Mouse (Mus musculus): ENCODE data around the gene Asb2. TPM values are rescaled to one million over a fixed set of nuclear protein-coding genes. Genes with fewer than 3 reads are reported as not detected.

The Asb2 gene
- polyA plus RNA-seq, 1 experiment = 48.6 TPM

- DNase-seq (ENCODE audit: low read depth, low spot score) = no peak
- 70% methylated on average over 3 of the region's 3 CpGs for WGBS
Observed at GRCm38 (mm10) chr12:103362336-103362735, 6.5 kb upstream of the Asb2 start.

DNA sequence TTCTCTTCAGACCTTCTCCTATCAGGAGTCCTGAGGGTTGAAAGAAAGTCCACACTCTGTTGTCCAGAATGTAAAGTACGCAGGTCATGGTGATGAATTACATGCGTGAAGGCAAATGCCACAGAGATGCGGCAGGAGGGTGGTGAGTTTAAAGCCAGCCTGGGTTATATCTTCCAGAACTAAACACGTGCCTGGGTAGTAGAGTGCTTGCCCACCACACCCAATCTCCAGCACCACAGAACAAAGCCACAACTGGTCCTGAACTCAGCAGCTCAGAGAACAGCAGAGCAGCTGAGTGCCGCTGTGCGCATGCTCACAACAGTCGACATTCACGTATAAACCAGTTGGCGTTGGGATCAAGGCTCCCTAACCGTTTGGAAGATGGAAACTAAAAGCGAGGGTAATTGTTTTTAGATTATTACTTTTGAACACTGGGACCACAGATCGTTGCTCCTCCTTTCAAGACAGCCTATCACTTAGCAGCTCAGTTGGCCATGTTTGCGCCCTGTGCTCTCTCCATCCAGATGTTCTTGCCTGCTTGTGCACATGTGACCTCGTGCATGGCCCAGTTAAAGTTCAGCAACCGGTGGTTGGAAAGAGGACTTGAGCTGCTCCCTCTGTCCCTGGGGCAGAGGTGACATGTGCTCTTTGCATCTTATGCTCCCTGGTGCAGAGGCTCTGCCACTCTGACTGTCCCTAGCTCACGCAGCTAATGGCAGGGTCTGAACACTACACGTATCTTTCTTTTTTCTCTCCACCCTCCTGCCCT is 5.9 kb upstream of the Asb2 start:
- WGBS = 87% methylated on average over 17 of the region's 17 CpGs
- DNase-seq (ENCODE audit: low read depth, low spot score) = no peak

DNA sequence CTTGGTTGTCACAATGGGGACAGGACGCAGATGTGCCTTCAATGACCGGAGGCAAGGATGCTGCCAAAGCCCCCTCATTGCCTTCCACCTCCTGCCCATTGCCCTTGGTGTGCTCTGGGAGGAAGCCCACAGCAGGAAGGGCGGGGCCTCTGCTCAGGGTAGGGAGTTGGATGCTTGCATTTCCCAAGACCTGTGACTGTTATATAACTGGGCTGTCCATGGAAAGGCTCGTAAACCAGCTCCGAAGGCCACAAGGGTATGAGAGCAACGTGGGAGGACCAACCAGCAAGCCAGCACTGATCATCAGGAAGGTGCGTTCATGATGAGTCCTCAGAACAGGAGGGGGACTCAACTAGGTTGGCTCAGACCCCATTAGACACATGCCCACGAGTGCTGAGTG is 5.0 kb upstream of the Asb2 start:
- 53% methylated on average over 8 of the region's 8 CpGs for WGBS
- DNase-seq (ENCODE audit: low read depth, low spot score) = no peak

DNA sequence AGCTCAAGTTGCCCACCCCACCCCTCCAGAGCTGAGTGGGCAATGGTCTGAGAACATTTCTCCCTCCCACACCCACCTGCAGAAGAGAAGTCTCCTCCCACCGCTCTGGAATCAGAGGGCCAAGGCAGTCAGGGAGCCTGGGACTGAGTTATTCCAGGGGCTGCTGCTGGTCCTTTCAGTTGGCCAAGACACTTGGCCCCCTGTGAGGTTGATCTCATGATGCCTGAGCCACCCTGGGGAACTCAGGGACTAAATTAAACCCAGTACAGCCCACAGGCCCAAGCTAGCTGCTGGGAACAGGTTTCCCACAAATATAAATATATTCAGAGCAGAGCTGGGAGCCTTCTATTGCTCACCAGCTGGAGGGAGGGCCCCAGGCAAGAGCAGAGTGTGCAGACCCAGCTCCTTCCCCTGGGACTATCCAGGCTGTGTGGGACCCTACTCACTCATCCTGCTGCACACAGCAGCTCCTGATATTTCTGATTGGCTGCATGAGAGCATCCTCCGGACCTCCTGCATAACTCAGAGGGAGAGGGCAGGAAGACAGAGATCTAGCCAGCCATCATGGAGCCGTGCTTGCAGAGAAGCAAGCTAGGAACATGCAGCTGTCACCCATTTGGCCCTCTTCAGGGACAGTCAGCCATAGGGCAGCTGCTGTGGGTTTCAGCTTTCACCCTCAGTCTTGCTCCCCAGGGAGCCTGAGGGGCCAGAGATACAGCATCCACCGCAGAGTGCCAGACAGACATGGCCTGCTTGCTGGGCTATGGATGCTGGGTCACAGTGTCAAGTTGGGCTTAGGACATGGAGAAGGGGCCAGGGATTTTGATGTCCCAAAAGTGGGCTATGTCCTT is 3.4 kb upstream of the Asb2 start:
- no peak for DNase-seq (ENCODE audit: low read depth, low spot score)
- 57% methylated on average over 4 of the region's 4 CpGs for WGBS

DNA sequence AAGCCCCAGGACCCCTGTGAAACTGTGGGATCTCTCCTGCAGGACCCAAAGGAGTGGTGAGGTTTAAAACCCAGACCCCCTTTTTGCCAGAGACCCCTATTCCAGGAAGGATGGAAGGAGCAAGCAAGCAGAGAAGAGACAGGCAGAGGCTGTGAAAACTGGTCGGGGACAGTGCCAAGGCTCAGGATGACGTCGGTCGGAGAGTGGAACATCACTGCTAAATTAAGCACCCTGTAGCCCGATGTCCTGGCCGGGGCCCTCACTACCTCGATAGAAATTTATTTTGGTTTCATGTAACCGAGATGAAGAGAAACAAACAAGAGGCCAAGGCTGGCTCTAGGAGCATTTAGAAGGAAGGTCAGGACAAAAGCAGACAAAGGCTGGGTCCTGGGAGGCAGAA is 2.4 kb upstream of the Asb2 start:
- WGBS = 72% methylated on average over 8 of the region's 8 CpGs
- no peak for DNase-seq (ENCODE audit: low read depth, low spot score)

GRCm38 (mm10) chr12:103356415-103356748 is 581 bp upstream of the Asb2 start:
- no peak for DNase-seq (ENCODE audit: low read depth, low spot score)
- 83% methylated on average over 4 of the region's 4 CpGs for WGBS

- DNase-seq (ENCODE audit: low read depth, low spot score) = no peak
- WGBS = 12% methylated on average over 5 of the region's 5 CpGs
Observed at GRCm38 (mm10) chr12:103353538-103353937, 2.3 kb downstream of the Asb2 start.

GRCm38 (mm10) chr12:103352735-103353134 is 3.1 kb downstream of the Asb2 start:
- WGBS = 72% methylated on average over 6 of the region's 6 CpGs
- no peak for DNase-seq (ENCODE audit: low read depth, low spot score)

GRCm38 (mm10) chr12:103348506-103348905 is 7.3 kb downstream of the Asb2 start:
- DNase-seq (ENCODE audit: low read depth, low spot score) = peak; percentile 56
- WGBS = 1% methylated on average over 3 of the region's 3 CpGs

- no peak for DNase-seq (ENCODE audit: low read depth, low spot score)
- 39% methylated on average over 5 of the region's 5 CpGs for whole genome bisulfite sequencing
Observed at GRCm38 (mm10) chr12:103347406-103347805, 8.4 kb downstream of the Asb2 start.

GRCm38 (mm10) chr12:103346945-103347344 is 8.9 kb downstream of the Asb2 start:
- 66% methylated on average over 8 of the region's 8 CpGs for WGBS
- DNase-seq (ENCODE audit: low read depth, low spot score) = no peak

DNA sequence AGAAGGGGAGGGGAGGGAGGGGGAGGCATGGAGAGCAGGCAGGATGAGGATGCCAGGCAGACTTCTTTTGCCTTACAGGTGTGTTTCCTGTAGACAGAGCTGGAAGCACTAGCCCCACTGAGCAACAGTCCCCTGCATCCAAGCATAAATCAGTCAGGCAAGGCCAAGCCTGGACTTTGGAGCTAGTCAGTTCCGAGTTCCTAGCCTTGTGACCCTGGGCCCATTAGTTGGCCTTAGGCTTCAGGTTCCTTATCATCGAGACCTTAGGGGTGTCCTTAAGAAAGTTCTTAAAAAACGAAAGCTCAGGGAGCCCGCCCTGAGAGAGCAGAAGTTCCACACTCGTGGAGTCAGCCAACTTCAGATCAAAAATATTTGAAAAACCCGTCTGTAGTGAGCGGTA is 10.9 kb downstream of the Asb2 start:
- 60% methylated on average over 7 of the region's 7 CpGs for WGBS
- DNase-seq (ENCODE audit: low read depth, low spot score) = no peak

GRCm38 (mm10) chr12:103343456-103343855 is 12.3 kb downstream of the Asb2 start:
- no peak for DNase-seq (ENCODE audit: low read depth, low spot score)
- 62% methylated on average over 8 of the region's 8 CpGs for WGBS

DNA sequence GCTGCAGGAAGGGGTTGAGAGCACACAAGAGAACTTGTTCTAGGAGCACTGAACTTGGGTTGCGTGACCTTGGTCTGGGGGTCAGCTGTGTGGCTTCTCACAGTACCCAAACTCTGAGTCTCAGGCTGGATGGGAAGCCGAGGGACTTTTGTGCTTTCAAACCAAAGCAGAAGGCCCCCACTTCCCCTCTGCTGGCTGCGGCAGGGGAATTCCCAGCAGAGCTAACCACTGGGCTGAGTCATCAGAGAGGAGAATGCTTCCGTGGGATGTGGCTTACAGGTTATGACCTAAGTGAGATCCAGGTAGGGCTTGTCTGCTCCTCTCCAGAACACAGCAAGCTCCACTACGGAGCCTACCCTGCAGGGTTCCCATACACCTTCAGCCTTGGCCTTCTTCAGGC is 14.6 kb downstream of the Asb2 start:
- DNase-seq (ENCODE audit: low read depth, low spot score) = no peak
- 66% methylated on average over 5 of the region's 5 CpGs for WGBS

DNA sequence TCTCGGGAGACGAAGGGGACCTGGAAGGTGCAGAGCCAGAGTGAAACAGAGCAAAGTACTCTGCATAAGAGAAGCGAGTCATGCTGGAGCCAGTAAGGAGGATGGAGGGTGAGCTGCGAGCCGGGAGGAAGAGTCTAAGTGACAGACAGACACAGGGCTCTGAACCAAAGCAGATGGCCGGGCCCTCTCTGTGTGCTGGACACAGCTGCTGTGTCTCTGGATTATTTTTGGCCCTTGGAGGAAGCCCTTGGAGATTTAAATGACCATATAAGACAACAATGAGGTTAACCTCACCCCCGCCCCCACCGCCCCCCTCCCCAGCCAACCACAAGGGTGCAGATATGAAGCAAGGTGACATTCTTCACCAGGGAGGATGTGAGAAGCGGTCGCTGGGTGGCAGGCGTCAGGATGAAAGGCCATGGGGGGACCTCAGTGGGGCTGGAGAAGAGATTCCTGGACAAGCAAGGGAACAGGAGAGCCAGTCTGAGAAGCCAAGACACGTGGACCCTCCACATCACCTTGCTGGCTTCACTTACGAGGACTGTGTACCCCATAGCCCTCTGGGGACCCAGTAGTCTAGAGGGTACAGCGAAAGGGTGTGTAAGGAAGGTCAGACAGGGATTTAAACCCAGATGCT is 17.5 kb downstream of the Asb2 start:
- WGBS = 65% methylated on average over 14 of the region's 14 CpGs
- no peak for DNase-seq (ENCODE audit: low read depth, low spot score)

DNA sequence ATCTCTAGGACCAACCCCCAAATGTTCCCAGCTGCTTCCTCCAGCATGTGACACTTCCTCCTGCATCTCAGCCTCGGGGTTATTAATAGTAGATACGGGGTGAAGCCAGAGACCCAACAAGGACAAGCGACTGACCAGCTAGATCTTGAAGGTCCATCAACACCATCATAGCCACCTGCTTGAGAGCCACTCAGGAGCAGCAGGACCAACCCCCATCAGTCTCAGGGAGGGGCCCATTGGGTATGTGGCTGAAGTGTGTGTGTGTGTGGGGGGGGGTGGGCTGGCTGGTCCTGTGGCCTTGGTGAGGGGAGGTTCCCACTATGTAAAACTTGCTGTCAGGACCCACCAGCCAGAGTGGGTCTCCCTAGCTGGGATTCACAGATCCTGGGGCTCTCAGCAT is 19.0 kb downstream of the Asb2 start:
- DNase-seq (ENCODE audit: low read depth, low spot score) = no peak
- WGBS = 60% methylated on average over 3 of the region's 3 CpGs

- WGBS = 93% methylated on average over 15 of the region's 15 CpGs
- no peak for DNase-seq (ENCODE audit: low read depth, low spot score)
Observed at GRCm38 (mm10) chr12:103333426-103333825, 22.4 kb downstream of the Asb2 start.

DNA sequence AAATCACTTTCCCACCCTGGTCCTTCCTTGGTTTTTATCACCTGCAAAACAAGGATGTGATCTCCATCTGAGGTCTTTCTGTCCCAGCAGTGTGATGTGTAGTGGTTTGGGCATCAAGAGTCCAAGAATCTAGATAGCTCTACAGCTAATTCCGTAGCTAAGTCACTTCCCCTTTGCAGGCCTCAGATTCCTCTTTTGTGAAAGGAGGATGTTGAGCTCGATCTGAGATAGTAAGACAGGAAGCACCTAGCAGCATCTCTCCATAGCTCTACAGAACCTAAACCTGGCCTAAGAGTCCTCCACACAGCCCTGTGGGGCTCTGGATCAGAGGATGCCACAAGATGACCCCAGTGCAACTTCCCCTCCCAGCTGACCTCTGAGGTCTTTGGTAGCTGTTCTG is 22.9 kb downstream of the Asb2 start:
- DNase-seq (ENCODE audit: low read depth, low spot score) = no peak
- 71% methylated on average over 2 of the region's 2 CpGs for WGBS

DNA sequence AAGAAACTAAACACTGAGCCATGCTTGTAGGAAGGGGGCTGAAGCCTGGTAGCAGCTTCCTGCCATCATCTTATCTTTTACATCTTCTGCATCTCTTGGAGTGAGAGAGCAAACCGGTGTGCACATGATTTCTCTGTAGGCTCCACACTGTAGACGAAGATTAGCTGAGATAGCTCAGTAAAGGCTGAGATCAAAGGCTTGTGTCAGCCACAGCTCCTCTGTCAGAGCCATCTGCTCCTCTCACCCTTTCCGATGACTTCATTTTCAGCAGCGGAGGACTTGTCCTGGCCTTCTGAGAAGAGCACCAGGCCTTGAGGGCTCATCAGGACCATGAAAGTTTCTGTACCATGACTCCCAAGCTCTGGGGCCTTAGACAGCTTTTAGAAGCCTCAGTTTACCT is 24.3 kb downstream of the Asb2 start:
- DNase-seq (ENCODE audit: low read depth, low spot score) = no peak
- 62% methylated on average over 4 of the region's 4 CpGs for WGBS

- WGBS = 43% methylated on average over 7 of the region's 7 CpGs
- DNase-seq (ENCODE audit: low read depth, low spot score) = no peak
Observed at GRCm38 (mm10) chr12:103328448-103329191, 27.2 kb downstream of the Asb2 start.
